Mouse (Mus musculus): ENCODE results near the gene Mlana. TPM values are rescaled to one million over a fixed set of nuclear protein-coding genes. Genes with fewer than 3 reads are reported as not detected.

Mlana gene
- polyA plus RNA-seq (2016; fragmentation: Nextera tagmentation; extraction: Ambion mirVana) = 1.4 and 2.6 TPM in 2 replicates

GRCm38 (mm10) chr19:29697245-29697874 lies at the start of gene Mlana:
TSS of gene Mlana (plus strand) at chr19:29697824.
- 51% methylated on average over 3 of the region's 3 CpGs for WGBS
- H3K4me1 ChIP-seq = peaks cover 5% of the 10 kb centered on the region; the same call in 1 of the 2 replicates
- H3K27me3 ChIP-seq = no peaks in the 10 kb centered on the region
- no peak within 1 kb of the TSS for H3K9ac ChIP-seq
- H3K4me3 ChIP-seq = no peak within 1 kb of the TSS
- ATAC-seq (ENCODE audit: insufficient number of reproducible peaks, insufficient read depth, low FRiP score, low TSS enrichment) = no peak
- H3K4me2 ChIP-seq (replicated peaks) = no peak within 1 kb of the TSS
- H3K9me3 ChIP-seq = no peaks in the 10 kb centered on the region
- H3K36me3 ChIP-seq = no peaks in the 10 kb centered on the region
- no peak within 1 kb of the TSS for H3K27ac ChIP-seq

- Histone ChIP-seq H3K4me2 (replicated peaks) (peak overlapping the region; percentile 57; the same call in 1 of the 2 replicates), H3K36me3 (peaks cover 8% of the 10 kb centered on the region), H3K27ac (peak overlapping the region; percentile 91; the same call in 1 of the 2 replicates), H3K4me3 (peak overlapping the region; percentile 75), H3K9me3 (0 out of 2 replicates have a peak, but pooled peaks cover 3% of the 10 kb centered on the region), H3K27me3 (no peaks in the 10 kb centered on the region), H3K4me1 (no peaks in the 10 kb centered on the region), H3K9ac (peak overlapping the region; percentile 82; the same call in 1 of the 2 replicates)
- 25% methylated on average over 4 of the region's 4 CpGs for WGBS
- no peak for ATAC-seq (ENCODE audit: insufficient number of reproducible peaks, insufficient read depth, low FRiP score, low TSS enrichment)
These were observed 49.1 kb upstream of the Mlana start for GRCm38 (mm10) chr19:29648550-29648914.

GRCm38 (mm10) chr19:29649683-29650082 lies 47.9 kb upstream of the Mlana start:
- Histone ChIP-seq H3K4me1 (no peaks in the 10 kb centered on the region), H3K4me3 (no peak overlapping the region), H3K9me3 (0 out of 2 replicates have a peak, but pooled peaks cover 3% of the 10 kb centered on the region), H3K4me2 (replicated peaks) (no peak overlapping the region), H3K27ac (no peak overlapping the region), H3K36me3 (peaks cover 8% of the 10 kb centered on the region), H3K27me3 (no peaks in the 10 kb centered on the region), H3K9ac (no peak overlapping the region)
- 69% methylated on average over 1 of the region's 1 CpGs for WGBS
- no peak for ATAC-seq (ENCODE audit: insufficient number of reproducible peaks, insufficient read depth, low FRiP score, low TSS enrichment)

- no peak for ATAC-seq (ENCODE audit: insufficient number of reproducible peaks, insufficient read depth, low FRiP score, low TSS enrichment)
- no peaks in the 10 kb centered on the region for H3K4me1 ChIP-seq
These were observed 43.8 kb upstream of the Mlana start for GRCm38 (mm10) chr19:29653768-29654265.

GRCm38 (mm10) chr19:29655148-29655547 lies 42.5 kb upstream of the Mlana start:
- H3K27me3 ChIP-seq = no peaks in the 10 kb centered on the region
- no peak overlapping the region for H3K9ac ChIP-seq
- H3K4me1 ChIP-seq = no peaks in the 10 kb centered on the region
- H3K9me3 ChIP-seq = no peaks in the 10 kb centered on the region
- ATAC-seq (ENCODE audit: insufficient number of reproducible peaks, insufficient read depth, low FRiP score, low TSS enrichment) = no peak
- 53% methylated on average over 6 of the region's 6 CpGs for WGBS
- no peaks in the 10 kb centered on the region for H3K36me3 ChIP-seq
- no peak overlapping the region for H3K4me2 ChIP-seq (replicated peaks)
- no peak overlapping the region for H3K4me3 ChIP-seq
- H3K27ac ChIP-seq = no peak overlapping the region

More at GRCm38 (mm10) chr19:29653768-29654265, 43.8 kb upstream of the Mlana start:
- Histone ChIP-seq H3K27ac (no peak overlapping the region), H3K27me3 (no peaks in the 10 kb centered on the region), H3K4me2 (replicated peaks) (no peak overlapping the region), H3K9ac (no peak overlapping the region), H3K36me3 (no peaks in the 10 kb centered on the region), H3K9me3 (no peaks in the 10 kb centered on the region), H3K4me3 (no peak overlapping the region)
- 78% methylated on average over 9 of the region's 9 CpGs for WGBS

- H3K27ac ChIP-seq = no peak overlapping the region
- no peaks in the 10 kb centered on the region for H3K4me1 ChIP-seq
- no peak overlapping the region for H3K9ac ChIP-seq
- H3K9me3 ChIP-seq = no peaks in the 10 kb centered on the region
- H3K4me3 ChIP-seq = no peak overlapping the region
- no peak for ATAC-seq (ENCODE audit: insufficient number of reproducible peaks, insufficient read depth, low FRiP score, low TSS enrichment)
- H3K36me3 ChIP-seq = no peaks in the 10 kb centered on the region
- H3K27me3 ChIP-seq = no peaks in the 10 kb centered on the region
- H3K4me2 ChIP-seq (replicated peaks) = no peak overlapping the region
- 69% methylated on average over 4 of the region's 4 CpGs for WGBS
These were observed 41.6 kb upstream of the Mlana start for GRCm38 (mm10) chr19:29656029-29656428.

GRCm38 (mm10) chr19:29656620-29657019 lies 41.0 kb upstream of the Mlana start:
- H3K27me3 ChIP-seq = no peaks in the 10 kb centered on the region
- no peak overlapping the region for H3K4me2 ChIP-seq (replicated peaks)
- H3K4me3 ChIP-seq = no peak overlapping the region
- no peaks in the 10 kb centered on the region for H3K36me3 ChIP-seq
- 73% methylated on average over 5 of the region's 5 CpGs for WGBS
- no peak overlapping the region for H3K27ac ChIP-seq
- ATAC-seq (ENCODE audit: insufficient number of reproducible peaks, insufficient read depth, low FRiP score, low TSS enrichment) = no peak
- H3K9ac ChIP-seq = no peak overlapping the region
- H3K9me3 ChIP-seq = no peaks in the 10 kb centered on the region
- no peaks in the 10 kb centered on the region for H3K4me1 ChIP-seq

- 49% methylated on average over 3 of the region's 3 CpGs for WGBS
- no peak overlapping the region for H3K9ac ChIP-seq
These were observed 40.6 kb upstream of the Mlana start for GRCm38 (mm10) chr19:29657033-29657432.

GRCm38 (mm10) chr19:29657558-29657957 lies 40.1 kb upstream of the Mlana start:
- H3K27me3 ChIP-seq = no peaks in the 10 kb centered on the region
- no peak for ATAC-seq (ENCODE audit: insufficient number of reproducible peaks, insufficient read depth, low FRiP score, low TSS enrichment)
- WGBS = 82% methylated on average over 2 of the region's 2 CpGs
- no peaks in the 10 kb centered on the region for H3K36me3 ChIP-seq
- no peak overlapping the region for H3K4me3 ChIP-seq
- H3K27ac ChIP-seq = no peak overlapping the region
- H3K4me1 ChIP-seq = no peaks in the 10 kb centered on the region
- no peak overlapping the region for H3K9ac ChIP-seq
- no peak overlapping the region for H3K4me2 ChIP-seq (replicated peaks)
- H3K9me3 ChIP-seq = no peaks in the 10 kb centered on the region

More at GRCm38 (mm10) chr19:29657033-29657432, 40.6 kb upstream of the Mlana start:
- H3K4me1 ChIP-seq = no peaks in the 10 kb centered on the region
- no peak overlapping the region for H3K27ac ChIP-seq
- no peaks in the 10 kb centered on the region for H3K27me3 ChIP-seq
- no peak overlapping the region for H3K4me2 ChIP-seq (replicated peaks)
- H3K9me3 ChIP-seq = no peaks in the 10 kb centered on the region
- no peaks in the 10 kb centered on the region for H3K36me3 ChIP-seq
- ATAC-seq (ENCODE audit: insufficient number of reproducible peaks, insufficient read depth, low FRiP score, low TSS enrichment) = no peak
- H3K4me3 ChIP-seq = no peak overlapping the region

GRCm38 (mm10) chr19:29658836-29659235 lies 38.8 kb upstream of the Mlana start:
- Histone ChIP-seq H3K9ac (no peak overlapping the region), H3K9me3 (no peaks in the 10 kb centered on the region), H3K27me3 (no peaks in the 10 kb centered on the region), H3K4me3 (no peak overlapping the region), H3K4me1 (no peaks in the 10 kb centered on the region), H3K27ac (no peak overlapping the region), H3K4me2 (replicated peaks) (no peak overlapping the region), H3K36me3 (no peaks in the 10 kb centered on the region)
- ATAC-seq (ENCODE audit: insufficient number of reproducible peaks, insufficient read depth, low FRiP score, low TSS enrichment) = no peak
- WGBS = 88% methylated on average over 4 of the region's 4 CpGs

- 38% methylated on average over 6 of the region's 6 CpGs for WGBS
These were observed 37.9 kb upstream of the Mlana start for GRCm38 (mm10) chr19:29659705-29660104.

More at GRCm38 (mm10) chr19:29659705-29660104, 37.9 kb upstream of the Mlana start:
- no peak for ATAC-seq (ENCODE audit: insufficient number of reproducible peaks, insufficient read depth, low FRiP score, low TSS enrichment)
- H3K9me3 ChIP-seq = no peaks in the 10 kb centered on the region
- no peak overlapping the region for H3K27ac ChIP-seq
- no peaks in the 10 kb centered on the region for H3K36me3 ChIP-seq
- no peaks in the 10 kb centered on the region for H3K27me3 ChIP-seq
- H3K9ac ChIP-seq = no peak overlapping the region
- no peak overlapping the region for H3K4me3 ChIP-seq
- no peaks in the 10 kb centered on the region for H3K4me1 ChIP-seq
- H3K4me2 ChIP-seq (replicated peaks) = no peak overlapping the region

Data from embryonic facial prominence, embryonic 12.5 days (tissue).